Mouse (Mus musculus) urinary bladder, adult 18-20 months (tissue): ENCODE measurements around the gene Rec114.

ENCODE experiments used
- DNase-seq, 2 experiments: peaks; one replicate each; pipeline ENCODE4 v3.0.0; 2022; ENCODE audit warnings: low spot score in 2 of 2, mixed read lengths in 2 of 2

Rec114 gene

GRCm38 (mm10) chr9:58743702-58744248 is at the start of gene Rec114:
Rec114 (minus strand) TSS chr9:58743964.
- DNase-seq = no peak

- DNase-seq = no peak
Observed at GRCm38 (mm10) chr9:58789476-58789875, 45.7 kb upstream of the Rec114 start.

GRCm38 (mm10) chr9:58775363-58775762 is 31.6 kb upstream of the Rec114 start:
- no peak for DNase-seq

- DNase-seq = no peak
Observed at GRCm38 (mm10) chr9:58774761-58775160, 31.0 kb upstream of the Rec114 start.

GRCm38 (mm10) chr9:58769943-58770342 is 26.2 kb upstream of the Rec114 start:
- DNase-seq = no peak

GRCm38 (mm10) chr9:58766959-58767955 is 23.5 kb upstream of the Rec114 start:
- DNase-seq = no peak

GRCm38 (mm10) chr9:58764354-58764753 is 20.6 kb upstream of the Rec114 start:
- DNase-seq = no peak

- no peak for DNase-seq
Observed at GRCm38 (mm10) chr9:58763114-58763513, 19.4 kb upstream of the Rec114 start.

GRCm38 (mm10) chr9:58762086-58762485 is 18.3 kb upstream of the Rec114 start:
- no peak for DNase-seq

GRCm38 (mm10) chr9:58758754-58759153 is 15.0 kb upstream of the Rec114 start:
- DNase-seq = no peak

- no peak for DNase-seq
Observed at GRCm38 (mm10) chr9:58756371-58757132, 12.8 kb upstream of the Rec114 start.

- DNase-seq = no peak
Observed at GRCm38 (mm10) chr9:58753606-58754005, 9.8 kb upstream of the Rec114 start.

GRCm38 (mm10) chr9:58748142-58748541 is 4.4 kb upstream of the Rec114 start:
- DNase-seq = no peak

- DNase-seq = no peak
Observed at GRCm38 (mm10) chr9:58747328-58747755, 3.6 kb upstream of the Rec114 start.

GRCm38 (mm10) chr9:58742692-58743091 is 1.1 kb downstream of the Rec114 start:
- DNase-seq = no peak

GRCm38 (mm10) chr9:58741369-58741768 is 2.4 kb downstream of the Rec114 start:
- no peak for DNase-seq

GRCm38 (mm10) chr9:58739791-58740190 is 4.0 kb downstream of the Rec114 start:
- DNase-seq = no peak

GRCm38 (mm10) chr9:58723165-58723564 is 20.6 kb downstream of the Rec114 start:
- DNase-seq = no peak

- no peak for DNase-seq
Observed at GRCm38 (mm10) chr9:58722151-58722550, 21.6 kb downstream of the Rec114 start.

GRCm38 (mm10) chr9:58721021-58721420 is 22.7 kb downstream of the Rec114 start:
- no peak for DNase-seq

- no peak for DNase-seq
Observed at GRCm38 (mm10) chr9:58720167-58720566, 23.6 kb downstream of the Rec114 start.

- DNase-seq = no peak
Observed at GRCm38 (mm10) chr9:58719471-58719870, 24.3 kb downstream of the Rec114 start.
